Mouse (Mus musculus) embryo, embryonic 9.5 days (tissue): ENCODE measurements around the gene Stab2.

Source experiments
- DNase-seq: peaks from one replicate; pipeline ENCODE4 v3.0.0-alpha.2; 2017; ENCODE audit errors: extremely low spot score

Stab2 gene

DNA sequence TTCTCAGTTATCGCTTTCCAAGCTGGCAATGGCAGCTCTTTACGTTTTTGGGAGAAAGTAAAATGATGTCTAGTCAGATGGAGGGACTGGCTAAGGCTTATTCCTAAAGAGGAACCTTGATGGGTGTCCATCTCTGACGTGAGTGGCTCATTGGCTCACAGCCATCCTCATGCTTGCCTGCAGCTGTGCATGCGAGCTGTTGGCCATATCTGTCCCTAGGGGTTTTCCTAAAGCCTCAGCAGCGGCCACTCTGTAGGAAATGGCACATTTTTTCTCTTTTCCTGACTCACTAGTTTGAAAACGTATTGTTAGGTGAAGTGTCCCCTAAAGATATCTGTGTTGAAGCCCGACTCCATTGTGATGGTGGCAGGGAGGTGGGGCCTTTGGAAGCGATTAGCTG lies 18.0 kb downstream of the Stab2 start:
- DNase-seq = no peak

DNA sequence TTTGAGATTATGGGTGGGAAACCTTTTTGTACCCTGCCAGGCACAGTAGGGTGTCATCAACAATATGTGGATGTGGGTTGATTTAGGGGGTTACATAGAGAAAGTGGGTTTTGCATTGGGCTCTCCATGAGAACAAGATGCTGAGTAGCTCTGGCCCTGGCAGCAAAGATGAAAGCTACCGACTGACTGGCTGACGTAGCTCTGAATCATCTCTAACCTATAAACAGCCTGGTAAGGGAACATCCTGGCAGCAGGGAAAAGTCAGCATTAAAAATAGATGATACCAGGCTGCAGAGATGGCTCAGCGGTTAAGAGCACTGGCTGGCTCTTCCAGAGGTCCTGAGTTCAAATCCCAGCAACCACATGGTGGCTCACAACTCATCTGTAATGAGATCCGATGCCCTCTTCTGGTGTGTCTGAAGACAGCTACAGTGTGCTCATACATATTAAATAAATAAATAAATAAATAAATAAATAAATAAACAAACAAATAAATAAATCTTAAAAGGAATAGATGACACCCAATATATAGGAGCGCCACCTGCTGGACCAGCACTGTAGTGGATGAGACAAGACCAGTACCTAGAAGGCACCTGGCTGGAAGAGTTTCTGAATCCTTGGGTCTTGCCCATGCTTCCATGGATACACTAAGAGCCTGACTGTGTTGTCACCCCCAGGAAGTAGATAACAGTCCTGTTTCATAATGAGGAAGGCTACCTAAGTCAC lies 31.7 kb downstream of the Stab2 start:
- DNase-seq = no peak

- DNase-seq = no peak
Observed at GRCm38 (mm10) chr10:86973276-86973675, 34.5 kb downstream of the Stab2 start.

GRCm38 (mm10) chr10:86972503-86972826 lies 35.4 kb downstream of the Stab2 start:
- DNase-seq = no peak

DNA sequence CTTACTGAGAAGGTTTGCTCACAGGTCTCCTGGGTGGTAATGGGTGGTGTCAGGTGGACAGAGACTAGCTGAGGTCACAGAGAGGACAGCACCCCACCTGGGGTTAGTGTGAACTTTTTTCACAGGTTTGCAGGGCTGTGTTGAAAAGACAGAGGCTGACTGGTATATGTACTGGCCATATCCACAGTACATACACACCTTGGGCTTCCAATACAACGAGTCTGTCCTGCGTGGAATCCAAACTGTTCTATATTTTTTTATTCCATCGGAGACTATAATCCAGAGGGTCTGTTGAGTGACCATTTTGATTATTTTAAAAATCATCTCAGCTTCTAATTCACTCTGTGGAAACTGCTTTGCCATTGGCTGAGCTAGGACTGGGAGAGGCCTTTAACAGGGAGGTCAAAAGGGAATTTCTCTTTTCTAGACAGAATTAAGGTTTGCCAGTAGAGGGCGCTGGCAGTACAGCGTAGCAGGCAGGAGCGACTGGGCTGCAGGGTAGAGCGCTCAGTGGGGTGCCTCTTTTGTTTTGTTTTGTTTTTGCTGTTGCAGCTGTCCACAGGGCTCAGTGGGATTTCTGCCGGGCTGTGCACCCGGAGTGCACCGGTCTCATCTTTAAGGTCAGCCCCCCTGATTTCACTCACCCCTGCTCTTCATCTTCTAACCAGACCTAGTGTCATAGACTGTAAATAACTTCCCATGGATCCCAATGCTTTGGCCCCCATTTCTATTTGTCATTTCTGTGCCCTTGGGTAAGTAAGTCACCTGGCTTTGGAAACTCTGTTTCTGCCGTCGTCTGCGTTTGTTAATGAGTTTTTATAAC lies 35.9 kb downstream of the Stab2 start:
- peak; percentile 82 for DNase-seq

DNA sequence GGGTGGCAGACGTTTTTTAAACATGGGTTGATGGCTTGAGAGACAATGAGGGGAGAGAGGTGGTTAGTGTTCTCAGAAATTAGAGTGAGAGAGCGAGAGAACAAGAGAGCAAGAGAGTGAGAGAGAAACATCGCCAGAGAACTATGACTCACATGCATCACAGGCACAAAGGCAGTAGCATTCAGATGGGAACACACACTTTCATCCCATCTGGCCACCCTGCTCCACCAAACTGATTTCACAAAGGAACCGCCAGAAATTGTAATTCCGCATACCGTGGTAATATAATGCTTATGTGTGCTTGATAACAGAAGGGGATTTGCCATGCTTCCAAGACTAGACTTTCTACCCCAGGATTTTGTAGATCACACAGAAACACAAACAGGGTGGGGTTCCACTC lies 38.5 kb downstream of the Stab2 start:
- no peak for DNase-seq

GRCm38 (mm10) chr10:86961542-86962466 lies 46.0 kb downstream of the Stab2 start:
- no peak for DNase-seq

- DNase-seq = no peak
Observed at GRCm38 (mm10) chr10:86955299-86955698, 52.5 kb downstream of the Stab2 start.

GRCm38 (mm10) chr10:86952696-86953095 lies 55.1 kb downstream of the Stab2 start:
- no peak for DNase-seq

DNA sequence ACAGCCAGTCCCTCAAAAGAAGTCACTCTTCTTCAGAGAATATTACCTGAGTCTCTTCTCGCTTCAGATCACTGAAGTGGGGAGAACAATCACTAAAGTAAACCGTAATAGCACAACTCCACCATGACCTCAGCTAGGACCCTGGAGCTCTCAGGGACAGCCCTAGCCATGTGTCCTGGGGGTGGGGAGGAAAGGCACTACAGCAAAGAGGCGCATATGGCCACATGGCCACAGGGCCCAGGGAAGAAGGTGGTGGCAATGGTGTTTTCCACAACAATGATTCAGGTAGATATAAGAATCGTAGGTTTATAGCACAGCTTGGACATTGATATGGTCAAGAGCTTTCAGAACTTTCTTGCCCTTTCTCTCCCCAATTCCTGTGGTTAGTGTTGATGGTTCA lies 57.0 kb downstream of the Stab2 start:
- no peak for DNase-seq

DNA sequence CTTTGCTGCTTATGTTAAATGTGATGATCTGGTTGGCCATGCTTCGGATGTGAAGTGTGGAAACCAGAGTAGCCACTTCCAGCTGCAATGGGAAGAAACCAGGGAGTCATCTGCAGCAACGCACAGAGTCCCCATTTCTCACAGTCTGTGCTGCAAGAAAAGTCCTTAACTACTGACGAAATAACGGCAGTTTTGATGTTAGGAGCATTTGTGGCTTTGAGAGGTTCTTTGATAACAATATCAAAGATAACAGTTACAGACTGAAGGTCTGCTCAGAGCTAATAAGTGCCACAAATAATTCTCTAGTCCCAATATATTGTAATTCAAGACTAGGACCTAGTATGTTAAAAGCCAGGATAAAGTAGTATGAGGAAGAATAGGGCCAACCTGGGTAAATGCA lies 57.9 kb downstream of the Stab2 start:
- DNase-seq = no peak

DNA sequence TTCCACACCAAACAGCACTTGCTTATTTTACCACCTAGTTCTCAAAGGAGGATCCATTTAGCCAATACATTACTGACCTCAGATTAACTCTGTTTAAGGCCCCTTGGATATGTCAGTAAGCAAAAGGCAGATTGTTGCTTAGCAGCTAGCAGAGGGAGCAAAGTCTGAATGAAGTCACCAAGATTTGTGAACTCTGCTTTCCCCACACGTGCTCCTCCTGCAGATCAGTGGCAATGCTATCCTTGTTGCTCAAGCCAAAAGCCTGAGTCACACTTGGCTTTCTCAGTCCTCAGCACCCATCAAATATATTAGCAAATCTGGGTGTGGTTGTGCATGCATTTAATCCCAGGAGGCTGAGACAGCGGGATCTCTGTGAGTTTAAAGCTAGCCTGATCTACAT lies 60.3 kb downstream of the Stab2 start:
- DNase-seq = no peak

DNA sequence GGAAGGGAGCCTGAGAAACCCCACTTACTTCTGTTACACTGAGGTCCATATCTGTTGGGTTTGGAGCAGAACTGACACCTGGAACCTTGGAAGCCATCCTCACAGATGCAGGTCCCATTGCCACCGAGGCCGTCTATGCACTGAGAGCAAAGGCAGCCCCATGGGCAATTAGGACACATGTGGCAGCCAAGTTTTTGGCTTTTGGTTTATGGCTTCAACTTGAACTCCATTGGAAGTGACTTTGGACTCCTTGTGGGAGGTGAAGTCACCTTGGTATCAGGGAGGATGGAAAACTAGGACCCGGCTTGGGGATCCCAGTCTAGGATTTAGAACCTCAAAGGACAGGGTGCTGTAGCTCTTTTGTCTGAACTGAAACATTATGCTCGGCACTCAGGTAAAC lies 67.2 kb downstream of the Stab2 start:
- no peak for DNase-seq

GRCm38 (mm10) chr10:86934376-86934775 lies 73.4 kb downstream of the Stab2 start:
- no peak for DNase-seq

DNA sequence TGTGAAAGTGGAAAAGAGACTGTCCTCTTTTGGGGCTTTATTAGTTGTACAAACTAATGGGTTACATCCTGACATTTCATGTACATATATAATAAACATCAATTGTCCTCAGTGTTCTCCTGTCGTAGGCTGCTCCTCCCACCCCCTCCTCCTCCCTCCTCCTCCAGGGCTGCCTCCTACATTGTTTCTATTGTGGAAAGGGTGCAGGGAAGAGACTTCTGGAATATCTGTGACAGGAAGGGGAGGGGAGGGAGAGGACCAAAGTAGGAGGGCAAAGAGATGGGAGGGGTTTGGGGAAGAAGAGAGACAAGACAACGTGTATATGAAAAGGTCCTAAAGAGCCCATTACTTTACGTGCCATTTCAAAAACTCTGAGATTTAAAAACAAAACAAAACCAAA lies 73.9 kb downstream of the Stab2 start:
- no peak for DNase-seq

GRCm38 (mm10) chr10:86933180-86933695 lies 74.6 kb downstream of the Stab2 start:
- DNase-seq = no peak

GRCm38 (mm10) chr10:86923602-86924001 lies 84.2 kb downstream of the Stab2 start:
- DNase-seq = no peak

DNA sequence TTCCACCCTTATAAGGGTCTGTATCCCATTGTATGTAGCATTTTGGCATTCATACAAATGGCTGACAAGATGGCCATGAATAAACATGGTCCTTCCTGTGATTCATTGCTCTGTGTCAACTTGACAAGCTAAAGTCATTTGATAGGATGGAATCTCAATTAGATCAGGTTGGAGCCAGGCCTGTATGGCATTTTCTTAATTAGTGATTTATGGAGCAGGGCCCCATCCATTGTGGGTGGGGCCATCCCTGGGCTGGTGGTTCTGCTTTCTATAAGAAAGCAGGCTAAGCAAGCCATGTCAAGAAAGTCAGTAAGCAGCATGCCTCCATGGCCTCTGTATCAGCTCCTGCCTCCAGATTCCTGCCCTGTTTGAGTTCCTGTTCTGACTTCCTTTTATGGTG lies 92.2 kb downstream of the Stab2 start:
- DNase-seq = no peak

DNA sequence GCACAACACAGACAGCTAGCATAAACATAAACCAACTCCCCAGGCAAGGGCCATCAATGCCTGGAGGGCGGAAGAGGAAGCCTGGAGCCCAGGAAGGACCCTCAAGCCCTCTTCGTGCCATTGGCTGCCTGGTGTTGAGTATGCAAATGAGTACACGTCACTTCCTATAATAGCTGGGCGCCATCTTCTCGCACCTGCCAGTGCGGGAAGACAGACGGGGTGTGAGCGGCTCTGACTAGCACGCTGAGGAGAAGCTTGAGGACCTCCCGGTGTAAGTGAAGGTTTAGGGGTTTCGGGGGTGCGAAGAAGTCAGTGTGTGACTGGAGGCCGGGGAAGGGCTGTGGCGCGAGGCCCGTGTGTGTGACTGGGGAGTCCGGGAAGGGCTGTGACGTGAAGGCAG lies 99.3 kb downstream of the Stab2 start:
- no peak for DNase-seq

DNA sequence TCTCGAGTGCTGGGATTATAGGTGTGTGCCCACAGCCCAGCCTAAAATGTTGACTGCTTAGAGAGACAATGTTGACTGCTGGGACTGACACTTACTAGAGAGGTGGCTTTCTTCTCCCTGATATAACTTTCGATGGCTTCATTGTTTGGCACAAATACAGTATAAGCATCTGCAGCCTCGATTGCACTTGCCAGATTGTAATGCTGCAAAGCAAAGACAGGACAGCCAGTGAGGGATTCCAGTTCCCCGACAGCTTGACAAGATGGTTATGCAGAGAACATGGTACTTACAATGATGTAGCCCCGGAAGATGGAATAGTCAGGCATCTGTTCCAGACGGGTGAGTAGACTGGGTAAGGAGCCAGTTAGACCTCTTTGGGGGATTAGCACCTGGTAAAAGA lies 100.8 kb downstream of the Stab2 start:
- DNase-seq = no peak

- no peak for DNase-seq
Observed at GRCm38 (mm10) chr10:86895531-86895930, 112.3 kb downstream of the Stab2 start.

DNA sequence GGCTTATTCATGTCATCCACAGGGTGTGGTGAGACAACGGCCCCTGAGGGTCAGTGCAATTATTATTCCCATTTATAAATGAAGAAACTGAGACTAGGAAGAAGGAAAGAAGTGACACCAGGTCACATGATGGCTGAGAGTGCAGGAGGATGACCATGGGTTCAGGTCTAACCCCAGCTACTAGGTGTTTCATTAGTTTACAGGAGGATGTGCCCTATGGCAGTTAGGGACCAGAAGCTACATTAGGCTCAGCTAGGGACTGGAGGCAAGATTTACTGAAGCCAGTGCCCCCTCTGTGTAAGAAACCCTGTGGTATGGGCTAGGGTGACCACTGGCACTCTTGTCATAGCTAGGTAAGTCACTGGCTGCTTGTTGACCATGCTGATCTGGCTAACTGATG lies 116.8 kb downstream of the Stab2 start:
- DNase-seq = no peak
